Mouse (Mus musculus) c-Kit-positive CD71-positive TER-119-negative erythroid progenitor cells, embryonic 14.5 days (primary cell): ENCODE results near the gene Egfl8.

Experiments
- DNase-seq: peaks from one replicate; pipeline ENCODE4 v3.0.0-alpha.2; 2013; ENCODE audit warnings: low read depth

Egfl8 gene

DNA sequence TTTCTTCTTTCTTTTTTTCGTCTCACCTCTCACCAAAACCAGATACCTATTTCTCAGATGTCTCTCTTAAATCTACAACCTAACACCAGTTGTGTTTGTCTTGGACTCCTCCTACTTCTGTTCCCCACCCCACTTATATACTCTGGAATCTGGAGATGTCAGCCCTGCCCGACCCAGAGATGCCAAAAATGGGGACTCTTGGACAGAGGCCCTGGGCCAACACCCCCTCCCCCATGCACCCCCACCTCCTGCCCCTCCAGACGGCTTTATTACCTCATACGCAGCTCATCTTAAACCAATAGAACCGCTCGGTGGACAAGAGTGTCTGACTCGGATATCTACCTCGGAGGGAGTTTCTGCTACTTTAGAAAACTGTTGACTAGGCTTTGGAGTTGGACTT lies 19.7 kb downstream of the Egfl8 start:
- no peak for DNase-seq

DNA sequence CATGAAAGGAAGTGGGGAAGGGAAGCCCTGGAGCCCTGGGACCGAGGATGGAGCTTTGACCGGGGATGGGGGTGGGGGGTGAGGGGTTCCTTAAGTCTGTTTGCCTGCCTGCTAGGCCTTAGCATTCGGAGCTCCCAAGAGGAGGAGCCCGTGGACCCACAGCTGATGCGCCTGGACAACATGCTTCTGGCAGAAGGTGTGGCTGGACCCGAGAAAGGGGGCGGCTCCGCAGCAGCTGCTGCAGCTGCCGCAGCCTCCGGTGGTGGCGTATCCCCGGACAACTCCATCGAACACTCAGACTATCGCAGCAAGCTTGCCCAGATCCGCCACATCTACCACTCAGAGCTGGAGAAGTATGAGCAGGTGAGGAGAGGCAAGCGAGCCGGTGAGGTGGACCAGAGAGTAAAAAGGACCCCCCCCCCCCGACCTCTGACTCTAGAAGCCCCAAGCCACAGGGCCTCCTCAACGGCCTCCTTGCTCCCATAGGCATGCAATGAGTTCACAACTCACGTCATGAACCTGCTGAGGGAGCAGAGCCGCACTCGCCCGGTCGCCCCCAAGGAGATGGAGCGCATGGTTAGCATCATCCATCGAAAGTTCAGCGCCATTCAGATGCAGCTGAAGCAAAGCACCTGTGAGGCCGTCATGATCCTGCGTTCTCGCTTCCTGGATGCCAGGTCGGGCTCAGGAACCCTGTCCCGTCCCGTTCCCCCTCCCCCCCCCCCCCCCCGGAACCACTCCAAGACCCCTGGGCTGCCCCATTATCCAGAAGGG lies 21.8 kb downstream of the Egfl8 start:
- no peak for DNase-seq

DNA sequence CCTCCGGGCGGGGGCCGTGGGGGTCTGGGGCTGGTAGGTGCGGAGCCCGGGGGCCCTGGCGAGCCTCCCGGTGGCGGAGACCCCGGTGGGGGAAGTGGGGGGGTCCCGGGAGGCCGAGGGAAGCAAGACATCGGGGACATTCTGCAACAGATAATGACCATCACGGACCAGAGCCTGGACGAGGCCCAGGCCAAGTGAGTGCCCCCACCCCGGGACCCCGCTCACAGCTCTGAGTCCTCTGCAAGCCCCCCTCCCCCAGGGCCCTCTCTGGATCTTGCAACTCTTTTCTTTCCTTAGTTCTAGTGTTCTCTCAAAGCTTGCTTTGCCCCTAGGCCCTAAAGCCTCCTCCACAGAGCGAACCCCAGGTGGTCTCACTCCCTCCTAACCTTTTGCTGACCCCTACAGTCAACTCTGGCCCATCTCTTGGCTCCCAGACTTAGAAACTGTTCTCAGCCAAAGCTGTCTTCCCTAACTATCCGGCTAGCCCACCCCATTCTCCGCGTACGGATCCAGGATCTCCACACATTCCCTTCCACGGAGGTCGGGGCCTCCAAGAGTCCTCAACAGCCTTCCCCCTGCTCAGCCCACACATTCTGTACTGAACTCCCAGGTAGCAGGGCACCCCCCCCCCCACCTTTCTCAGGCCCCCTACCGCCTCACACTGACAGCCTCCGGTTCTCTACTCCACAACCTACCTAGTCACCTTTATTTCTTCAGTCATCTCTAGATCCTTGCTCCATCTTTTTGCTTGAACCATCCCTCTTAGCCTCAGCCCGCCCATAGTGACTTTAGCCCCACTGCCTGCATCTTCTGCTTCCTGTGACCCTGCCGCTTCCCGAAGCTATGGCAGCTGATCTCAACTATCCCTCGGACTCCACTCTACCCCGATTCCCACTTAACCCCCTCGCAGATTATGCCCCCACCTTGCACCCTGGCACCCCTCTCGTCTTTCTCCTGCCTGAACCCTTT lies 22.9 kb downstream of the Egfl8 start:
- DNase-seq = no peak

DNA sequence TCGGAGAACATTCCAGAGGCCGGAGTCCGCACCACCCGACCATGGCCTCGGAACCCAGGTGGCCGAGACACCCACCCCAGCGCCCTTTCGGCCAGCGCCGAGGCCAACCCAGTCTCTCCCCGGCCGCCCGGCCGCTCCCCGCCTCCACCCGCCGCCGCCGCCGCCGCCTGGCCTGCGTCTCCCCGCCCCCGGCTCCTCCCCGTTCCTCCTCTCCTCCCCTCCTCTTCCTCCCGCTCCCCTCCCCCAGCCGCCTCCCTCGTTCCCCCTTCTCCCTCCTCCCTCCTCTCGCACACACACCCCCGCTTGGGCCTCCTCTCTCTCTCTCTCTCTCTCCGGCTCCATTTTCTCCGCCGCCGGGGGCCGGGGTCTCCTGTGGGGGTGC lies 23.8 kb downstream of the Egfl8 start:
- DNase-seq = no peak

DNA sequence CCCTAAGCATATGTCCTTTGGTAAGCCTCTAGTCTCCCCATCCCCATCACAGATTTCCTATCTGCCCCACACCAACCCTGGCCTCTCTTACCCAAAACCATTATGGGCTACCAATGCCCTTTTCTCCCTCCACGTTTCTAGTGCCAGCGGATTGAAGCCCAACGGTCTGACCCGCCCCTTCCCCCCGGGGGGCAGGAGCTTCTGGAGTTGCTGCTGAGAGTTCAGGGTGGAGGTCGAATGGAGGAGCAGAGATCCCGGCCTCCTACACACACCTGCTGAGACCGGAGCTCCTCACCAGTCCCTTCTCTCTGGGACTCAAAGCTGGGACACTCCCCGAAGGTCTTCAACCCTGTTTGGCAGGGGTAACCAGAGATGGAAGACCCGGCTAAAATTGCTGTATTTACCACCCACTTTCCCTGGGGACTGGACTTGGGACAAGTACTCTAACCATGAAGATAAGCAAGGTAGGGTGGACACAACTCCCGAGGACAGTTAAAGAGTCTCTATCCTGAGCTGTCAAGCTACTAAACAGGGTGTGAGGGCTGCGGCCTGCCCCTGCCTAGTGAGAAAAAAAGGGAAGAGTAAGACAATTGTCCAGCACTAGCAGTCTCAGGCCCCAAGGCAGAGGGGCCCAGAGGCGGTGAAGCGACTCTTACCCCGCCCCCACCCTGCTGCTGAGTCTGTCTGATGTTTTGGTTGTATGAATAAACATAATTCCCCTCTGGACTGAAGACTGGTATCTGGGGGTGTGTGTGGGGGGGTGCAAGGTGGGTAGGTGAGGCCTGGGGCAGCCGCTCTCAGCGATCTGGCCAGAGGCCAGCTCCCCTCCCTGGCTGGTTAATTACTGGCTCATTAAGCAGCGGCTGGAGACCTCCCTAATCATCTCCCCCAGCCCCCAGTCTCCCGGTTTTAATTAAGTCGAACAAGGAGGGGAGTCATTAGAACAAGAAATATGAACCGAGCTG lies 24.5 kb downstream of the Egfl8 start, which contains the start of gene Pbx2:
Gene Pbx2, plus strand, starts transcription at position 238 of the 965 bp plus-strand sequence.
- no peak for DNase-seq

DNA sequence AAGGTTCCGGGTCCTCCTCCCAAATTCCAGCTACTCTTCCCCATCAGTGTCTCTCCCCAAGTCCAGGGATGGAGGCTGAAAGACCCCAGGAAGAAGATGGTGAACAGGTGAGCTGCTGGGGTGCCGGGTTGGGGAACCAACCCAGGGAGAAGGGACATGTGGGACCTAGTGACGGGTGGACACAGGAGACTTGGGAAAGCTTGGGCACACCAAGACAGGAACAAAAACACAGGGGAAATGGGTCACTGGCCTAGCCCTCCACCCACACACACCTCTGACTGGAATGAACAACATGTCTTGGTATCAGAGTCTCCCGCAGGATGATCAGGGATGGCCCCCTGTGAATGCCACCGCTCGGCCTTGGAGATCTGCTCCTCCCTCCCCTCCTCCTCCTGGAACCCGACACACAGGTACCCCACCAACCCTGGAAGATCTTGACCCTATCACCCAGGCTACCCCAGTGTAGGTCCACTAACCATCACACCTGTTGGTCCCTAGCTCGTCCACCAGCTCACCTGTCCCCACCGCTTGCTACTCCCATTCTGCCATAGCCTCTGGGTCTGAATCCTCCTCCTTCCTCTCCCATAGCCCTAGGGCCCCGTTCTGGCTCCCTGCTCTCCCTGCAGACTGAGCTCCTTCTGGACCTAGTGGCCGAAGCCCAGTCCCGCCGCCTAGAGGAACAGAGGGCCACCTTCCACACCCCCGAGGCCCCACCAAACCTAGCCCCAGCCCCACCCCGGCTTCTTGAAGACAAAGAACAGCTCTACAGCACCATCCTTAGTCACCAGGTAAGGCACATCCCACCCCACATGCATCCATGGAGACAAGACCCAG lies 25.4 kb downstream of the Egfl8 start:
- DNase-seq = no peak

DNA sequence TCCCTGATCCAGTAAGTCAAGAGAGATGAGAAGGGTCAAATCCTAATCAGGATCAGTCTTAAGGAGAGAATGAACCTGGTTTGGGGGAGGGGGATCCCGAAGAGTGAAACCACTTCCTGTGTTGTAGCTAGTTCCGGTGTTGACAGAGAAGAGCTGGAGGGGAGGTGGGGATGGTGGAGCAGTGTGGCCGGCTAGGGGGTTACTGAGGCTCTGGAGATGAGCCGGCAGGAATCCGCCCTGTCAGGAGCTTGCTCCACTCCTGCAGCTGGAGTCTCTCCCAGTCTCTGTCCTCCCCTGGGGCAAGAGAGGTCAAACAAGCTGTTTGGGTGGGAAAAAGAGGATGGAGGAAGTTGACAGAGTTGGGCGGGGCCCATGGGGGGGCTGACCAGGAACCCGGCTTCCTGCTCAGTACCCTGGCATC lies 26.1 kb downstream of the Egfl8 start, which contains the start of gene Gpsm3:
Gene Gpsm3, plus strand, starts transcription at position 126 of the 421 bp plus-strand sequence.
- DNase-seq = no peak

GRCm38 (mm10) chr17:34589206-34589605 lies 26.6 kb downstream of the Egfl8 start:
- no peak for DNase-seq

DNA sequence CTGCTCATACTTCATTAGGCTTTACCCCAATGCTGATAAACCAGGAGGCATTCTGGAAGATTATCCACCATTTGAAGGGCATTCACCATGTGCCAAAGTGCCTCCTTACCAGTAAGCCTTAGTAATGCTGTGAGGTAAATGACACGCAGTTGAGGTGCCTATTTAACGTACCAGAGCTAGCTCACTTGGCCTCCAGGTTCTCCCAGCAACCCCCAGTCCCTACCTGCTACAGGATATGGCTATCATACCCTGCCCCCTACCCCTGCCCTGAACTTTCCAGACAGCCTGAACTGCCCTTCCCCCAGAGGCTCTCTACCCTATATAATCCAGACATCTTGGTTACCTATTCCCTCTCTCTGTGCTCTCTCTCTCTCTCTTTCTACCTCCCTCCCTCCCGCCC lies 27.0 kb downstream of the Egfl8 start:
- DNase-seq = no peak

DNA sequence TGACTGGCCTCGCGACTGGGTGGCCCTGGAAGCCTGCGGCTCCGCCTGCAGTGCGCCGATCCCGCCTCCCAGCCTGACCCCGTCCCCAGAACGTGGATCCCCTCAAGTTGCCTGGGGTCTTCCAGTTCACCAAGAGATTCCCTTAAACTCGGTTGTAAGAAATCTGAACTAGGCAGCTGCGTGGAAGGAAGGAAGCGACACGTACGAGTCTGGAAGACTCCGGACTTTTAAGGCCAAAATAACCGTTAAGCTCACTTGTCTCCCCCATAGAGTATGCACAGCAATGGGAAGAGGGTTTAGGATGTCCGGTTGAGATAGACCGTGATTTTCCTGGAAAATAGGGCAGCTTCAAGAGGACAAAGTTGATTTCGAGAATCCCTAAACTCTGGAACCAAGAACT lies 28.0 kb downstream of the Egfl8 start:
- no peak for DNase-seq

GRCm38 (mm10) chr17:34587423-34587811 lies 28.4 kb downstream of the Egfl8 start:
- DNase-seq = peak; percentile 82

GRCm38 (mm10) chr17:34586796-34587422 lies 28.9 kb downstream of the Egfl8 start:
- DNase-seq = no peak

DNA sequence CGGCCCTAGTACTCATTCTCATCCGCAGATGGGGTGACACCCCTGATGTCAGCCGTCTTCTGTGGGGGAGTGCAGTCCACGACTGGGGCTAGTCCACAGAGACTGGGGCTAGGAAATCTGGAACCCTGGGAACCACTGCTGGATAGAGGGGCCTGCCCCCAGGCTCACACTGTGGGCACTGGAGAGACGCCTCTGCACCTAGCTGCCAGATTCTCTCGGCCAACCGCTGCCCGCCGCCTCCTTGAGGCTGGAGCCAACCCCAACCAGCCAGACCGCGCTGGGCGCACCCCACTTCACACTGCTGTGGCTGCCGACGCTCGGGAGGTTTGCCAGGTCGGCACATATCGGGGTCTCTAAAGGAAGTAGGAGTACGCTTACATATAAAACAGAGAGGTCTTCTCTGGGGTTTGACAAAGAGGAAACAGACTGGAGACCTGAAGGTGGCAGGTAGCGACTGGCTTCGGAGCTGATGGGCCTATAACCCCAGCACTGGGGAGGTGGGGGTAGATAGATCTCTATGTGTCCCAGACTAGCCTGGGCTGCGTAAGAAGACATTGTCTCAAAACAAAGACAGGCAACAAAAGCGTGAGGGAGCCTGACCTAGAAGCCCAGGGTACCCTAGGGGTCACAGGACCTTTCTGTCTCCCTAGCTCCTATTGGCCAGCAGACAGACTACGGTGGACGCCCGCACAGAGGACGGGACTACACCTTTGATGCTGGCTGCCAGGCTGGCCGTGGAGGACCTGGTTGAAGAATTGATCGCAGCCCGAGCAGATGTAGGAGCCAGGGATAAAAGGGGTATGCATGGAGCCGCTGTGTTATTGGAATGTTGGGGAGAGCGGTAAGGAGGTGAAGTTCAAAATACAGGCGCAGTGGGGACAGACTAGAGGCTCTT lies 29.6 kb downstream of the Egfl8 start:
- DNase-seq = no peak

- no peak for DNase-seq
Observed at GRCm38 (mm10) chr17:34585121-34585520, 30.6 kb downstream of the Egfl8 start.

GRCm38 (mm10) chr17:34583819-34584218 lies 32.0 kb downstream of the Egfl8 start:
- DNase-seq = no peak

- no peak for DNase-seq
Observed at GRCm38 (mm10) chr17:34583397-34583796, 32.4 kb downstream of the Egfl8 start.

DNA sequence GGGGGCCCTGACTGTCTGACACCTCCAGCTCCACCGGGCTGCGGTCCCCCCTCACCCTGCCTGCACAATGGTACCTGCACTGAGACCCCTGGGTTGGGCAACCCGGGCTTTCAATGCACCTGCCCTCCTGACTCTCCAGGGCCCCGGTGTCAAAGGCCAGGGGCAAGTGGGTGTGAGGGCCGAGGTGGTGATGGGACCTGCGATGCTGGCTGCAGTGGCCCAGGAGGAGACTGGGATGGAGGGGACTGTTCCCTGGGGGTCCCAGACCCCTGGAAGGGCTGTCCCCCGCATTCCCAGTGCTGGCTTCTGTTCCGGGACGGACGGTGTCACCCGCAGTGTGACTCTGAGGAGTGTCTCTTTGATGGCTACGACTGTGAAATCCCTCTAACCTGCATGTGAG lies 33.2 kb downstream of the Egfl8 start:
- no peak for DNase-seq

DNA sequence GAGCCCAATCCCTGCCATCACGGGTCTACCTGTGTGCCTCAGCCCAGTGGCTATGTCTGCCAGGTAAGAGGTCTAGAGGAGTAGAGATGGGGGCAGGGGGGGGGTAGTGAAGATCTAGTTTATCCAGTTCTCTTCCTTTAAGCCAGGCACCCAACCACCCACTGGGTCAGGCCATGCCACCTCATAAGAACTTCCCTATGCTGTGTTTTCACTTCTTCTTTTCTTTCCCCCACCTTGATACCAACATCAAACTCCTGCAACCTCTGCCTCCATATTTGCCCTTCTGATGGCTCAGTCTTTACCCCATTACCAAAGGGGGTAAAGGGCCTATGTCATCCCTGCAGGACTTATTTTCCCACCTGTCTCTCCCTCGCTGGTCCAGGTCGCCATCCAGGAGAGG lies 37.7 kb downstream of the Egfl8 start:
- DNase-seq = no peak

- no peak for DNase-seq
Observed at GRCm38 (mm10) chr17:34576577-34576976, 39.2 kb downstream of the Egfl8 start.
